Mouse (Mus musculus) bone marrow macrophage, adult 2 months (primary cell): Measurements from ENCODE around the gene Prickle2. TPM values are rescaled to one million over a fixed set of nuclear protein-coding genes. Genes with fewer than 3 reads are reported as not detected.

Experiments
- H3K27ac ChIP-seq: 2 replicates; pipeline ENCODE4 v1.5.1; 2012; ENCODE audit warnings: low read depth, low read length; ENCODE audit not compliant: insufficient read depth
- H3K4me1 ChIP-seq: 2 replicates; pipeline ENCODE4 v1.6.1; 2012; ENCODE audit warnings: low read length; ENCODE audit not compliant: control insufficient read depth, insufficient read depth
- H3K4me3 ChIP-seq: 2 replicates; pipeline ENCODE4 v1.5.1; 2012; ENCODE audit warnings: mild to moderate bottlenecking, low read length, moderate library complexity; ENCODE audit not compliant: insufficient read depth
- CTCF ChIP-seq: IDR thresholded peaks from 2 replicates; pipeline ENCODE4 v1.5.1; 2012; ENCODE audit warnings: low read depth, mild to moderate bottlenecking, low read length, moderate library complexity
- POLR2A ChIP-seq: IDR thresholded peaks from 2 replicates; pipeline ENCODE4 v1.6.1; 2012; ENCODE audit warnings: mild to moderate bottlenecking, low read depth, low read length, borderline replicate concordance
- polyA plus RNA-seq: library from polyadenylated mRNA; stranded (reverse); fragments of >200 nt; gene quantifications from 2 replicates; pipeline ENCODE4 v1.2.4, GENCODE M21; 2012; ENCODE audit not compliant: missing spikeins, insufficient read depth, insufficient read length

The Prickle2 gene
- polyA plus RNA-seq, 1 experiment: 1.6 TPM

- H3K27ac ChIP-seq: no peak overlapping the region
- no peaks in the 10 kb centered on the region for H3K4me1 ChIP-seq
- H3K4me3 ChIP-seq: no peak overlapping the region
- TF ChIP-seq CTCF (no peak), POLR2A (no peak)
These were observed 71.0 kb downstream of the Prickle2 start for GRCm38 (mm10) chr6:92634876-92635468.

- H3K4me1 ChIP-seq: no peaks in the 10 kb centered on the region
- TF ChIP-seq CTCF: no peak
- H3K4me3 ChIP-seq: no peak overlapping the region
- H3K27ac ChIP-seq: no peak overlapping the region
These were observed 75.0 kb downstream of the Prickle2 start for GRCm38 (mm10) chr6:92630991-92631390.

DNA sequence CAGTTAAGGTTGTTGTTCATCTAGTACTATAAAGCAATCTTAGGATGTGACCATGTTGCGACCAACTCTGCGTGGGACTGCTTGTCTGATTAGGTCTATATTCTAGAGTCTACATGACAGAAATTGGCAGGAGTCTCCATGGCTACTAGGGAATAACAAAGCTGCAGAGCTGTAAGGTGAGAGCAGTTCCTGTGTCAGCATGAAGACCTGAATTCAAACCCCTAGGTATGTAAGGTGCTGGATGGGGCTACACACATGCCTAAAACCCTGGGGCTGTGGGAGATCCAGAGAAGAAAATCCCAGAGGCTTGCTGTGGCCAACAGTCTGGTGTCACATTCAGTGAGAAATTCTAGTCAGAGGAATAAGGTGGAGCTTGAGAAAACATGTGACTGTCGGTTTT, 78.2 kb downstream of the Prickle2 start:
- TF ChIP-seq CTCF (no peak), POLR2A (no peak)
- no peak overlapping the region for H3K4me3 ChIP-seq
- H3K27ac ChIP-seq: no peak overlapping the region
- H3K4me1 ChIP-seq: no peaks in the 10 kb centered on the region

DNA sequence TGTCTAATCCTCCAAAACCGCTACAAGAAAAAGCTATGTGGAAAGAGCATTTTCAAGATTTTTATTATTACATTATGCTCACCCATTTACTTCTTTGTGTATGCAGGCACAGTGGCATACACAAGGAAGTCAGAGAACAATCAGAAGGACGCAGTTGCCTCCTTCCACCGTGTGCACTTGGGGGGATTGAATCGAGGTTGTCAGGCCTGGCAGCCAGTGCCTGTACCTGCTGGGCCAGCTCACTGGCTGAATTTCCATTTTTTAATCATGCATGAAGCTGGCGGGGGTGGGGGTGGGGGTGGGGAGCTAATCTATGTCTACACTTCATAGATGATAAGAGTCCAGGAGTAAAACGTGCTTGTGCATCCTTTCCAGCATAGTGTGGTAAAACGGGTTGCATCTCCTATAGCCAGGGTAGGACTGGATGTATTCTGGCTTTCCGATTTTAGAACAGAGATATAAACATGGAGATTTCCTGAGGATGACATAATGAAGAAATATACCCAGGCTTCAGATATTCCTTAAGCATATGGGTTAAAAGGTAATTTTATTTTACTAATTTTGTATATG, 78.8 kb downstream of the Prickle2 start:
- no peak overlapping the region for H3K27ac ChIP-seq
- no peaks in the 10 kb centered on the region for H3K4me1 ChIP-seq
- H3K4me3 ChIP-seq: no peak overlapping the region
- TF ChIP-seq CTCF: no peak
- no peak for TF ChIP-seq POLR2A

GRCm38 (mm10) chr6:92625923-92626322, 80.0 kb downstream of the Prickle2 start:
- Histone ChIP-seq H3K4me1 (no peaks in the 10 kb centered on the region), H3K4me3 (no peak overlapping the region), H3K27ac (no peak overlapping the region)
- TF ChIP-seq CTCF (no peak), POLR2A (no peak)

GRCm38 (mm10) chr6:92624306-92624705, 81.6 kb downstream of the Prickle2 start:
- TF ChIP-seq CTCF: no peak
- TF ChIP-seq POLR2A: no peak
- Histone ChIP-seq H3K4me1 (no peaks in the 10 kb centered on the region), H3K27ac (no peak overlapping the region), H3K4me3 (no peak overlapping the region)

DNA sequence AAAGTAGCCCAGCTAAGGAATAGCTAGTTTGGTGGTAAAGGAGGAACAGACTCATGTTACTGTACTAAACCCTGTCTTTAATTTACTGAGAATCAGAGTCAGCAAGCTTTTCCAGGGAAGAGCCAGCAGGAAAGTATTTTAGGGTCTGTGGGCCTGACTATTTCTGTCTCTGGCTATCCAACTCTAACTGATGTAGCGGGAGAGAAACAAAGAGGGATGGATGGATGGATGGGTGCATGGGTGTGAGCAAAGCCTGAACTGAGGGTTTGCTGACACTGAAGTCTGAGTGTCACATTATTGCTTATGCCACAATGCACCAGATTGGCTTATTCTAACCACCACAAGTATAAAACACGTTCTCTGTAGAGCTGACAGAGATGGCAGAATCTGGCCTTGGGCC, 88.8 kb downstream of the Prickle2 start:
- no peak for TF ChIP-seq CTCF
- no peak for TF ChIP-seq POLR2A
- no peak overlapping the region for H3K27ac ChIP-seq
- no peak overlapping the region for H3K4me3 ChIP-seq
- H3K4me1 ChIP-seq: no peaks in the 10 kb centered on the region

GRCm38 (mm10) chr6:92614771-92615170, 91.2 kb downstream of the Prickle2 start:
- no peak overlapping the region for H3K4me3 ChIP-seq
- no peaks in the 10 kb centered on the region for H3K4me1 ChIP-seq
- H3K27ac ChIP-seq: no peak overlapping the region
- TF ChIP-seq POLR2A (no peak), CTCF (no peak)

DNA sequence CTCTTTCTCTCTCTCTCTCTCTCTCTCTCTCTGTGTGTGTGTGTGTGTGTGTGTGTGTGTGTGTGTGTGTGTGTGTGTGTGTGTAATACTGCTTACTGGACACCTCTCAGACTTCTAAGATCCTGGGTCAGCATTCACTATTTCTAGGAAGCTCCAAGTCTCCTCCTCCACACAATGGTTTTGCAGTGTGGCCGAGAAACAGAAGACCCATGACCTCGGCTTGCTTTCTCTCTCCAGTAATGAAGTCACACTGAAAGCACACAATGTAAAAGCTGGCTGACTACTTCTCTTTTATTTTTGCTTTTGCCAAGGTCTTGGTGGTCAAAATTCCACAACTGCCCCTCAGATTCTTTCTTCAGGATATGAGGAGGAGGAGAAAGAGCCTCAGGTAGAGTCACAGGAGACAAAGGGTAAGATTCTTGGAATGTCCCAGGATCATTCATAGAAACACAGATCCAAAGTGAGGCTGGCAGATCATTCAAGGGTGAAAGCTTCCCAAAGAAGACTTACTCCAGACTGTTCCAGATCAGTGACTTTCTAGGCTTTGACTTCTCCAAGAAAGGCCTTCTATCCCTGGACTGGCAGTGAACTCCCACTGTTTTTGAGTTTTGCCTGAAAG, 93.7 kb downstream of the Prickle2 start:
- no peaks in the 10 kb centered on the region for H3K4me1 ChIP-seq
- no peak overlapping the region for H3K27ac ChIP-seq
- TF ChIP-seq CTCF (no peak), POLR2A (no peak)
- no peak overlapping the region for H3K4me3 ChIP-seq

DNA sequence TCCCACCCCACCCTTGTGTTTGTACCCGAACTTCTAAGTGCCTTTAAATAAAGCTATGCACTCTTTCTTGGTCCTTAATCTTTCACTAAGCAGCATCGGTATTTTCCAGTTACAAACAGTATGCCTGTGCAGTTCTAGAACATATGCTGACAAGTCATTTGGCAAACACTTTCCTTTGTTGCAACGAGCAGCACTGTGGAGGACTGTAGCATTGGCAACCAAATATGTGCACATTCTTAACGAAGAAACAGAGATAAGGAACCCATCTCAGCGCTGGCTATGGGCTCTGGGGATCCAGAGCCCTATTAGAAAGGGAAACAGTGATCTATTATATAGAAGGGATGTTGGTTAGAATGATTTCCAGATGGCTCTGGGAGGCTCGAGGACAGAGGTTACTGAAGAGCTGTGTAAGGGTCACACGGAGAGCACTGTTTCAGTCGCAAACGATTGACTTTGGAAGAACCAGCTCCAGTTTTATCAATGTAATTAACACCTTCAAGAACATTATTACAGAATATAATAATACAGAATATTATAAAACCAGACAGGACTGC, 96.2 kb downstream of the Prickle2 start:
- H3K4me3 ChIP-seq: no peak overlapping the region
- no peak overlapping the region for H3K27ac ChIP-seq
- H3K4me1 ChIP-seq: no peaks in the 10 kb centered on the region
- TF ChIP-seq POLR2A (no peak), CTCF (no peak)

DNA sequence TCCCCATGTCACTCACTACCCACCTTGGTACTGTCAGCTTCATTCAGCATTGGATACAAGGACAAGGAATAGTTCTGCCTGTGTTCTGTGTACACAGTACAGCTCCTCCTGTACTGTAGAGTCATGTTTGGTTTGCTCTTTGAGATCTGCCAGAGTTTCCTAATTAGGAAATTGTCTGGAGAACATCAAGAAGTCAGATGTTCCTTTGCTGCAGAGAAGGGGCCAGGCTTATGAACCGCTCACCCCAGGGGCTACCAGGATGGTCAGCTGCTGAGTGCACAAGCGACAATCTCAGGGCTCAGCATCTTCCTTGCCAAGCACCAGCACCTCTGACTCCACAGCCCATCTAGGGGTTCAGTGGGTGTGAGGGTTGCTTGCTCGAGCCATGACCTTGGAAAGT, 96.9 kb downstream of the Prickle2 start:
- Histone ChIP-seq H3K4me3 (no peak overlapping the region), H3K27ac (no peak overlapping the region), H3K4me1 (no peaks in the 10 kb centered on the region)
- TF ChIP-seq CTCF: no peak
- no peak for TF ChIP-seq POLR2A
